Mouse (Mus musculus) urinary bladder, adult 18-20 months (tissue): ENCODE data around the gene Coq10a.

Experiments used
- DNase-seq, 2 experiments: peaks; one replicate each; pipeline ENCODE4 v3.0.0; 2022; ENCODE audit warnings: low spot score in 2 of 2, mixed read lengths in 2 of 2

Gene Coq10a

GRCm38 (mm10) chr10:128385902-128386301 lies 17.1 kb upstream of the Coq10a start:
- no peak for DNase-seq

- no peak for DNase-seq
These were observed 13.7 kb upstream of the Coq10a start for GRCm38 (mm10) chr10:128382482-128382881.

- DNase-seq, result no peak
These were observed 11.8 kb upstream of the Coq10a start for GRCm38 (mm10) chr10:128380565-128380964.

GRCm38 (mm10) chr10:128379260-128379659 lies 10.5 kb upstream of the Coq10a start:
- no peak for DNase-seq

- no peak for DNase-seq
These were observed 9.7 kb upstream of the Coq10a start for GRCm38 (mm10) chr10:128378462-128378861.

- no peak for DNase-seq
These were observed 9.2 kb upstream of the Coq10a start for GRCm38 (mm10) chr10:128377940-128378448.

GRCm38 (mm10) chr10:128377222-128377939 lies 8.6 kb upstream of the Coq10a start:
- no peak for DNase-seq

GRCm38 (mm10) chr10:128376455-128377211 lies 7.8 kb upstream of the Coq10a start, which contains the start of gene Ankrd52:
Gene Ankrd52 (plus strand): TSS chr10:128377115.
- DNase-seq, result peak; percentile 74 to 83

- no peak for DNase-seq
These were observed 7.3 kb upstream of the Coq10a start for GRCm38 (mm10) chr10:128376099-128376454.

- DNase-seq, result no peak
These were observed 5.6 kb upstream of the Coq10a start for GRCm38 (mm10) chr10:128374393-128374792.

- no peak for DNase-seq
These were observed 4.4 kb upstream of the Coq10a start for GRCm38 (mm10) chr10:128372989-128373748.

GRCm38 (mm10) chr10:128372142-128372541 lies 3.3 kb upstream of the Coq10a start:
- DNase-seq, result no peak

GRCm38 (mm10) chr10:128370601-128371000 lies 1.8 kb upstream of the Coq10a start:
- no peak for DNase-seq

GRCm38 (mm10) chr10:128370021-128370420 lies 1.2 kb upstream of the Coq10a start:
- DNase-seq, result no peak

GRCm38 (mm10) chr10:128369599-128369998 lies 802 bp upstream of the Coq10a start:
- DNase-seq, result no peak

GRCm38 (mm10) chr10:128369218-128369543 lies 384 bp upstream of the Coq10a start:
- DNase-seq, result no peak

GRCm38 (mm10) chr10:128367899-128368401 lies 847 bp downstream of the Coq10a start:
- DNase-seq, result no peak

GRCm38 (mm10) chr10:128362568-128362967 lies 6.2 kb downstream of the Coq10a start:
- no peak for DNase-seq

- no peak for DNase-seq
These were observed 7.0 kb downstream of the Coq10a start for GRCm38 (mm10) chr10:128361836-128362235.

GRCm38 (mm10) chr10:128359226-128359625 lies 9.6 kb downstream of the Coq10a start:
- DNase-seq, result no peak

GRCm38 (mm10) chr10:128358796-128359195 lies 10.0 kb downstream of the Coq10a start:
- DNase-seq, result no peak

GRCm38 (mm10) chr10:128347541-128347940 lies 21.3 kb downstream of the Coq10a start:
- no peak for DNase-seq
